In the genomic region with DNA sequence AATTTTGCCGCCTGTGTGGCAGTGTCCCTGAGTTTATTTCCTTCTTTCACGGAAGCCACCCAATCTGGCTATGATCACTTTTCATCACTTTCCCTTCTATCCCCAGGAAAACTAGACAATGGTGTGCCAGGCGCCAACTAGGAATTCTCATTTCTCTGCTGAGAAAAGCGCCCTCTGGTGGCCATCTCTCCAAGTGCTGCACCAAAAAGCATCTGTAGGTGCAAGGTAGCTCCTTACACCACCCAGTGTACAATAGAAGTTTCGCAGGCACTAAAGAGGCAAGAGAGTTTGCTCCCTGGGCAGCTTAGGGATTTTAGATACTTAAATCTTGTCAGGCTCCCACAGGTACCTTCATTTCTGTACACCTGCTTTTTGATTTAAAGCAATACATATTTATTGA, we compare ENCODE assay signal across 8 mouse cellular contexts. TPM values are rescaled to one million over a fixed set of nuclear protein-coding genes. Genes with fewer than 3 reads are reported as not detected.
DNase-seq lines count a peak whose midpoint lies in the region; ATAC-seq lines count a peak whose summit lies in the region.

No protein-coding gene starts in this region.

- H3K9me3 ChIP-seq in liver, embryonic 13.5 days (replicated peaks): no peaks in the 10 kb centered on the region
- no peaks in the 10 kb centered on the region for H3K9me3 ChIP-seq in neural tube, embryonic 14.5 days (ENCODE audit: control insufficient read depth, low read length)

- ATAC-seq in granulocyte monocyte progenitor cell, adult 5-6 weeks (replicated peaks; ENCODE audit: poor library complexity, severe bottlenecking): peak; percentile 58
- peak; percentile 26; the same call in 1 of the 2 replicates for ATAC-seq in liver, embryonic 13.5 days (ENCODE audit: low read depth)
- ATAC-seq in neural tube, embryonic 14.5 days (ENCODE audit: low read depth): peak; percentile 42

- peaks cover 33% of the 10 kb centered on the region for H3K27me3 ChIP-seq in liver, embryonic 13.5 days
- no peaks in the 10 kb centered on the region; the same call in 1 of the 2 replicates for H3K27me3 ChIP-seq in neural tube, embryonic 14.5 days (ENCODE audit: control insufficient read depth, insufficient read depth, low read length)

- DNase-seq in B cell, adult 2 months: peak; percentile 87 to 88
- DNase-seq in adrenal gland, postnatal 10 days: peak; percentile 93
- peak; percentile 87 for DNase-seq in embryo, embryonic 9.5 days (ENCODE audit: extremely low spot score)
- peak; percentile 95 for DNase-seq in kidney, postnatal 10 days
- peak; percentile 57 for DNase-seq in liver, embryonic 13.5 days
- peak; percentile 95 for DNase-seq in testis, postnatal 10 days (ENCODE audit: low spot score)

- no peak overlapping the region for H3K4me3 ChIP-seq in liver, embryonic 13.5 days (replicated peaks)
- H3K4me3 ChIP-seq in neural tube, embryonic 14.5 days (ENCODE audit: low read depth, low read length): no peak overlapping the region

- H3K27ac ChIP-seq in liver, embryonic 13.5 days: no peak overlapping the region
- no peak overlapping the region; the same call in 1 of the 2 replicates for H3K27ac ChIP-seq in neural tube, embryonic 14.5 days (ENCODE audit: low read depth, low read length)

- H3K4me1 ChIP-seq in liver, embryonic 13.5 days (replicated peaks): peaks cover 23% of the 10 kb centered on the region
- no peaks in the 10 kb centered on the region for H3K4me1 ChIP-seq in neural tube, embryonic 14.5 days (ENCODE audit: control insufficient read depth, insufficient read depth, low read length)

- no peak overlapping the region for H3K4me2 ChIP-seq in liver, embryonic 13.5 days
- H3K4me2 ChIP-seq in neural tube, embryonic 14.5 days (ENCODE audit: low read depth, low read length): no peak overlapping the region

- WGBS in liver, embryonic 13.5 days (ENCODE audit: insufficient replicate concordance): 14% methylated on average over 5 of the region's 5 CpGs
- WGBS in neural tube, embryonic 14.5 days: 10% methylated on average over 5 of the region's 5 CpGs

- H3K36me3 ChIP-seq in liver, embryonic 13.5 days: peaks cover 13% of the 10 kb centered on the region
- no peaks in the 10 kb centered on the region for H3K36me3 ChIP-seq in neural tube, embryonic 14.5 days (ENCODE audit: control insufficient read depth, insufficient read depth, low read length)

- H3K9ac ChIP-seq in liver, embryonic 13.5 days: no peak overlapping the region
- no peak overlapping the region for H3K9ac ChIP-seq in neural tube, embryonic 14.5 days (replicated peaks; ENCODE audit: low read depth, low read length)

RNA-seq across cellular contexts. Expression of gene Rdh5, which starts 9.5 kb away (rescaled TPM):
- total RNA-seq in adrenal gland, postnatal 10 days (2021): 10 to 100 TPM; 16.4 to 22.8 TPM
- 2.0 and 9.5 TPM in 2 replicates for total RNA-seq in granulocyte monocyte progenitor cell, adult 5-6 weeks (2014; fragmentation: Nextera tagmentation)
- total RNA-seq in granulocyte monocyte progenitor cell, adult 5-6 weeks (2017): 2.4 TPM in 1 of 2 replicates, not detected in the other
- 10.5 and 10.6 TPM in 2 replicates for polyA plus RNA-seq in liver, embryonic 13.5 days (2015; fragmentation: Nextera tagmentation; extraction: Ambion mirVana)
- 18.4 and 19.7 TPM in 2 replicates for polyA plus RNA-seq in neural tube, embryonic 14.5 days (2014; fragmentation: Nextera tagmentation; extraction: Ambion mirVana)

RNA-seq across cellular contexts. Expression of gene Bloc1s1, which starts 10.6 kb away (rescaled TPM):
- 100 to 1,000 TPM; 216 to 240 TPM for total RNA-seq in adrenal gland, postnatal 10 days (2021)
- 124 and 140 TPM in 2 replicates for total RNA-seq in granulocyte monocyte progenitor cell, adult 5-6 weeks (2014; fragmentation: Nextera tagmentation)
- 71.3 and 86.4 TPM in 2 replicates for total RNA-seq in granulocyte monocyte progenitor cell, adult 5-6 weeks (2017)
- polyA plus RNA-seq in liver, embryonic 13.5 days (2015; fragmentation: Nextera tagmentation; extraction: Ambion mirVana): 81.9 and 87.1 TPM in 2 replicates
- polyA plus RNA-seq in neural tube, embryonic 14.5 days (2014; fragmentation: Nextera tagmentation; extraction: Ambion mirVana): 258 and 280 TPM in 2 replicates

RNA-seq across cellular contexts. Expression of gene Cd63, which starts 12.4 kb away (rescaled TPM):
- 100 to 1,000 TPM; 243 to 263 TPM for total RNA-seq in adrenal gland, postnatal 10 days (2021)
- total RNA-seq in granulocyte monocyte progenitor cell, adult 5-6 weeks (2014; fragmentation: Nextera tagmentation): 139 and 203 TPM in 2 replicates
- 123 and 185 TPM in 2 replicates for total RNA-seq in granulocyte monocyte progenitor cell, adult 5-6 weeks (2017)
- 118 and 119 TPM in 2 replicates for polyA plus RNA-seq in liver, embryonic 13.5 days (2015; fragmentation: Nextera tagmentation; extraction: Ambion mirVana)
- 146 and 210 TPM in 2 replicates for polyA plus RNA-seq in neural tube, embryonic 14.5 days (2014; fragmentation: Nextera tagmentation; extraction: Ambion mirVana)

RNA-seq across cellular contexts. Expression of gene Itga7, which starts 20.4 kb away (rescaled TPM):
- 10 to 100 TPM; 24.4 to 36.7 TPM for total RNA-seq in adrenal gland, postnatal 10 days (2021)
- total RNA-seq in granulocyte monocyte progenitor cell, adult 5-6 weeks (2014; fragmentation: Nextera tagmentation): not detected in 2 replicates
- total RNA-seq in granulocyte monocyte progenitor cell, adult 5-6 weeks (2017): not detected in 2 replicates
- 0.12 and 0.41 TPM in 2 replicates for polyA plus RNA-seq in liver, embryonic 13.5 days (2015; fragmentation: Nextera tagmentation; extraction: Ambion mirVana)
- polyA plus RNA-seq in neural tube, embryonic 14.5 days (2014; fragmentation: Nextera tagmentation; extraction: Ambion mirVana): 3.3 and 10.3 TPM in 2 replicates

RNA-seq across cellular contexts. Expression of gene Gdf11, which starts 21.7 kb away (rescaled TPM):
- 1 to 10 TPM; 3.0 to 4.5 TPM for total RNA-seq in adrenal gland, postnatal 10 days (2021)
- 0.21 TPM in 1 of 2 replicates, not detected in the other for total RNA-seq in granulocyte monocyte progenitor cell, adult 5-6 weeks (2014; fragmentation: Nextera tagmentation)
- 0.15 TPM in 1 of 2 replicates, not detected in the other for total RNA-seq in granulocyte monocyte progenitor cell, adult 5-6 weeks (2017)
- polyA plus RNA-seq in liver, embryonic 13.5 days (2015; fragmentation: Nextera tagmentation; extraction: Ambion mirVana): 0.43 and 0.66 TPM in 2 replicates
- polyA plus RNA-seq in neural tube, embryonic 14.5 days (2014; fragmentation: Nextera tagmentation; extraction: Ambion mirVana): 8.2 and 8.6 TPM in 2 replicates
